Mouse (Mus musculus) heart, adult 2 months (tissue): Measurements from ENCODE around the gene Bahcc1.

Experiments used
- CTCF ChIP-seq: fragments of 200-600 bp; IDR thresholded peaks from 2 replicates; pipeline ENCODE4 v1.8.1; 2022; ENCODE audit warnings: antibody characterized with exemption, mild to moderate bottlenecking, moderate library complexity
- POLR2A ChIP-seq: fragments of 200-500 bp; IDR thresholded peaks from 2 replicates; pipeline ENCODE4 v1.6.1; 2011; ENCODE audit warnings: mild to moderate bottlenecking, low read depth, low read length, control low read depth; ENCODE audit not compliant: insufficient read depth

DNA sequence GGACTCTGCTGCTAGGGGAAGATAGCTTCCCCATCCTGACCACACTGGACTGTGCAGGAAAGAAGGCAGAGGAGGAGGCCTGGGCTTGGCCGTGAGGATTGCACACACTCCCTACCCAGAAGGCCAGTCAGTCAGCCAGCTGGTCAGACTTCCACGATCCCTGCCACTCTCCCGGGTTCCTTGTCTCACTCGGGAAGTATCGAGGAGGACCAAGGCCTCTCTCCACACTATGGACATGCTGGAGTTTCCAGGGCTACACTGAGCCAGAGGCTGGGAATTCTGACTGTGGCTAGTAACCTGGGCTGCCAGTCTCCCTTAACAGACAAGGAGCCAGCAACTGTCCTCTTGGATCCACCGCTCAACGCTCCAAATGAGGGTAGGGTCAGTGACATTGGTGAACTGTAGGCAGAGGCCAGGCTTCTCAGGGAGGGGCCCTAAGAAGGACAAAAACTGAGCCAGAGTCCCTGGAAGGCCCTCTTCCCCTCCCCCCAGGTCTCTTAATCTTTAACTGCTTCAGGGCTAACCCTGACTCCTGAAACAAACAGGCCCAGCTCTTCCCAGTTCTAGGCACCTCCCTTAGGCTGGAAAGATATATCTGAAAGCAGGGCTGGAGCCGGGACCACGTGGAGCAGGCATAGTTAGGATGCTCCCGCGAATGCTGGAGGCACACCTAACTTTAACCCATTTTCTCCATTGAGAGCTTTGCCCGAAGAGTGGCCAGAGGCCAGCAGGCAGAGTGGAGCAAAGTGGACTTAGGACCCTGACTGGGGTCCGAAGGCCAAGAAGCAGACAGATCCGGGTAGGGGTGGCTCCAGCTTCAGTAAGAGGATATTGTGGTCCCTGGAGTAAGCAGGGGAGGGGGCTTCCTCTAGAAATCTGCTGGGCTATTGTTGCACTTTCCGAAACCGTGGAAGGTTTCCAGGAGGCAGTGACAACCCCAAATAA is 48.1 kb upstream of the Bahcc1 start:
- TF ChIP-seq CTCF (no peak), POLR2A (no peak)
